Mouse (Mus musculus) megakaryocyte, adult 5-6 weeks (primary cell): Measurements from ENCODE around the gene Ptma. TPM values are rescaled to one million over a fixed set of nuclear protein-coding genes. Genes with fewer than 3 reads are reported as not detected.
"Not testable (repeated sequence)": the region's sequence is repeated elsewhere in the genome, so short reads cannot be mapped to it uniquely, and the experiment has no call there.

ENCODE experiments used
- ATAC-seq: 2 replicates; pipeline ENCODE4 v1.8.0; 2016; ENCODE audit warnings: mild to moderate bottlenecking, inconsistent platforms; ENCODE audit not compliant: poor library complexity, severe bottlenecking
- total RNA-seq, 2 experiments: library from RNA; stranded (forward) in 1 of 2; stranded (reverse) in 1 of 2; fragments of 153-499, 151-499 nt in 1 of 2; fragments of 221-1000, 200-1000 nt in 1 of 2; gene quantifications; 2 replicates each; pipeline versions ENCODE4 v1.2.3 to v1.2.4; 2015 to 2017

The Ptma gene
- total RNA-seq, 2 experiments from 2014 or later: 3,618 to 4,288 TPM

GRCm38 (mm10) chr1:86513031-86513430 is 13.5 kb upstream of the Ptma start:
- not testable (repeated sequence) for ATAC-seq

- no peak for ATAC-seq
These were observed 10.7 kb upstream of the Ptma start for GRCm38 (mm10) chr1:86515715-86516410.

- no peak for ATAC-seq
These were observed 9.4 kb upstream of the Ptma start for GRCm38 (mm10) chr1:86517076-86517475.

- no peak for ATAC-seq
These were observed 6.2 kb upstream of the Ptma start for GRCm38 (mm10) chr1:86520361-86520760.

- no peak for ATAC-seq
These were observed 4.1 kb upstream of the Ptma start for GRCm38 (mm10) chr1:86522286-86522871.

GRCm38 (mm10) chr1:86523776-86524618 is 2.5 kb upstream of the Ptma start:
- ATAC-seq: no peak

GRCm38 (mm10) chr1:86524619-86525498 is 1.7 kb upstream of the Ptma start:
- ATAC-seq: peak; percentile 58

GRCm38 (mm10) chr1:86525499-86526115 is 919 bp upstream of the Ptma start:
- ATAC-seq: peak; percentile 11; the same call in 1 of the 2 replicates

GRCm38 (mm10) chr1:86526789-86527598 is 468 bp downstream of the Ptma start:
- ATAC-seq: no peak

GRCm38 (mm10) chr1:86527599-86528486 is 1.3 kb downstream of the Ptma start:
- peak; percentile 11 for ATAC-seq

- no peak for ATAC-seq
These were observed 2.1 kb downstream of the Ptma start for GRCm38 (mm10) chr1:86528571-86529180.

- no peak for ATAC-seq
These were observed 3.1 kb downstream of the Ptma start for GRCm38 (mm10) chr1:86529590-86529989.

- ATAC-seq: no peak
These were observed 4.5 kb downstream of the Ptma start for GRCm38 (mm10) chr1:86530871-86531546.

GRCm38 (mm10) chr1:86531547-86532321 is 5.2 kb downstream of the Ptma start:
- ATAC-seq: no peak

GRCm38 (mm10) chr1:86532362-86533051 is 6.0 kb downstream of the Ptma start:
- ATAC-seq: peak; percentile 69
